Mouse (Mus musculus) megakaryocyte, adult 5-6 weeks (primary cell): ENCODE measurements at regions not wholly inside any gene's neighbourhood (a gene's known extent, or its start where the extent isn't known, plus 50 kb on each side); places are given as distances from the start of the nearest gene placed in this dataset.

Experiments
- ATAC-seq: 2 replicates; pipeline ENCODE4 v1.8.0; 2016; ENCODE audit warnings: mild to moderate bottlenecking, inconsistent platforms; ENCODE audit not compliant: poor library complexity, severe bottlenecking

DNA sequence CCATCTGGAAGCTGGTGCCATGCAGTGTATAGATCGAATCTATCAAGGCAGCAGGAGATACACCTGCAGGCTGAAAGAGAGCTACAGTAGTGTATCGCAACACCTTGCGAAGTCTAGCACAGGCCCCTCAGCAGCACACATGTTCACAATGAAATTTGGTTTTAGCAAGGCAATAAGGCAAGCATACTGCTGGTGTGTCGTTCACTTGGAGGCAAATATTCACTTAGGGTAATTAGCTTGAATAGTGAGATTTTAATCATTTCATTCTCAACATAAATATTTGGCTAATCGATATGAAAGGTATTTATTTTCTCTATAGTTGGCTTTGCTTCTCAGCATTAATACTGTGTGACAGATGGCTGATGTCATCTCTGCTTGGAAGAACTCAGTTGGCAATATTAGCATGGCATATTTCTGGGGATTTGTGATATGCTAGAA, 559.9 kb downstream of the Etv1 start:
- no peak for ATAC-seq

DNA sequence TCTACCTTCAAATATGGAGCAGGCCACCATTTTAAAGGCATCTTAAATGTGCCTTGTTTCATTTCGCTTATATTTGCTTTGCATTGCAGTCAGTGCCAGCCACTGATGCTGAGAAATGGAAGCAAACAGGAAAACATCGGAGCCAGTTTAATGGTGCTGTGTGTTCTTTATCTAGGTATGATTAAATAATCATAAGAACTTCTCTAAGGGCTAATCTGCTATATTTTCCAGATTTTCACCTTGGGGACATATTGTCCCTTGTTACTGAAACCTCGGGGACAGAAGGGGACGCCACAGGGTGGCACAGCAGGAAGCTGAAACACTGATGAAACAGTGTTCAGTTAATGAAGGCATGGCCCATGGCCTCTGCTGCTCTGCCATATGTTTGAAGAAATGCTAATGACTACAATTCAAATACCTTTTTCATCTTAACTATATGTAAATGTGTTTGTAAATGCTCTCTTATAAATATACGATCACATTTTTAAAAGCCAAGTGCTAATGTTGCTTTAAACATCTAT, 562.6 kb downstream of the Etv1 start:
- no peak for ATAC-seq

- ATAC-seq = no peak
Observed at GRCm38 (mm10) chr12:39342327-39342726, 563.1 kb downstream of the Etv1 start.

DNA sequence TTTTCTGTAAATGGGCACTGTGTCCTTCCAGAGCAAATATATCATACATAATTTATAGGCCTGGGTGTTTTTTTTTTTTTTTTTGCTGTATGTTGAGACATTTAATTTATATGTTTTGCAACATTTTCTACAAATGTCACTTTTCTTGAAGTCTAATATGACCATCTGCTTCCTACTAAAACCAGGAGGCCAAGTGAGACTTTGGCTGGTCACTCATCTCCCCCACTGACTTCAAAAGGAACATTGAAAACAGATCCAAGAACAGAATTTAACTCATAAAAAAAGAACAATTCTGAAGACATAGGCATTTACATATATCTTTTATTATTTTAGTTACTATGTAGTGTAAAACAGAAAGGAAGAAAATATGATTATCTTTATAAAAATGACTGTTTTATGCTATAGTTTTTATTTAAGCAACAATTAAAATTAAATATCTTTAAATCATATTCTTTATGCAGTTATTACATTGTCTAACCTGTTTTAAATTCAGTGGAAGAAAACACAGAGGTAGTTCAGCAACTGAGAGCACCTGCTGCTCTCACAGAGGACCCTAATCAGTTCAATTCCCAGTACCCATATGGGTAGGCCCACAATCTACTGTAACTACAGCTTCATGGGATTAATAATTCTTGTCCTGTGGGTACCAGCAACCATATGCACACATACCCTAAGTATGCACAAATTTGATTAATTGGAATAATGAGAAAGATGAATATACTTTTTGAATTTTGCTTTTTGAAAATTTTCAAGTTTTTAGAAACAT, 592.5 kb downstream of the Etv1 start:
- ATAC-seq = no peak

- no peak for ATAC-seq
Observed at GRCm38 (mm10) chr12:39373721-39374120, 594.5 kb downstream of the Etv1 start.
